Mouse (Mus musculus) forebrain, embryonic 14.5 days (tissue): ENCODE data around the gene Tnpo1. TPM values are rescaled to one million over a fixed set of nuclear protein-coding genes. Genes with fewer than 3 reads are reported as not detected.

Experiments used
- ATAC-seq: fragments of 200-750 bp; cut with Nextera tagmentation; 2 replicates; pipeline ENCODE4 v1.8.0; 2017; ENCODE audit warnings: mild to moderate bottlenecking, moderate library complexity
- DNase-seq: peaks from one replicate; pipeline ENCODE4 v3.0.0-alpha.2; 2015; ENCODE audit warnings: low spot score
- H3K27ac ChIP-seq: fragments of 300-500 bp; sonication (generic); 2 replicates; pipeline ENCODE4 v1.5.1; 2014; ENCODE audit warnings: low read depth, mild to moderate bottlenecking, control low read depth, low read length, moderate library complexity
- H3K27me3 ChIP-seq: fragments of 300-500 bp; sonication (generic); replicated peaks from 2 replicates; pipeline ENCODE4 v1.6.1; 2014; ENCODE audit warnings: low read length, control low read depth, mixed read lengths; ENCODE audit not compliant: control insufficient read depth, insufficient read depth
- H3K36me3 ChIP-seq: fragments of 300-500 bp; sonication (generic); 2 replicates; pipeline ENCODE4 v1.6.1; 2014; ENCODE audit warnings: low read length, control low read depth; ENCODE audit not compliant: control insufficient read depth, insufficient read depth
- H3K4me1 ChIP-seq: fragments of 300-500 bp; sonication (generic); 2 replicates; pipeline ENCODE4 v1.6.1; 2014; ENCODE audit warnings: antibody characterized with exemption, low read length, control low read depth; ENCODE audit not compliant: control insufficient read depth, insufficient read depth
- H3K4me2 ChIP-seq: fragments of 300-500 bp; sonication (generic); 2 replicates; pipeline ENCODE4 v1.6.1; 2014; ENCODE audit warnings: mild to moderate bottlenecking, control low read depth, low read length
- H3K4me3 ChIP-seq: fragments of 300-500 bp; sonication (generic); 2 replicates; pipeline ENCODE4 v1.5.1; 2014; ENCODE audit warnings: low read depth, low read length, control low read depth
- H3K9ac ChIP-seq: fragments of 300-500 bp; sonication (generic); 2 replicates; pipeline ENCODE4 v1.6.1; 2014; ENCODE audit warnings: mild to moderate bottlenecking, low read length, control low read depth, moderate library complexity
- H3K9me3 ChIP-seq: fragments of 300-500 bp; sonication (generic); replicated peaks from 2 replicates; pipeline ENCODE4 v1.6.1; 2016; ENCODE audit warnings: low read length, control low read depth, mixed read lengths; ENCODE audit not compliant: control insufficient read depth
- WGBS: fragments of 180-500 bp; shearing (Covaris S2); extraction: QIAGEN DNeasy Blood & Tissue Kit; methylation state at CpG from one replicate; pipeline ENCODE4 v1.1.7; 2014; 5-methylcytosine and 5-hydroxymethylcytosine counted together
- polyA plus RNA-seq: library from polyadenylated mRNA; unstranded; fragments of >200 nt; fragmentation: Nextera tagmentation; extraction: Ambion mirVana; gene quantifications from 2 replicates; pipeline ENCODE4 v1.2.1, GENCODE M21; 2014

The Tnpo1 gene
- polyA plus RNA-seq, 1 experiment from 2014 or later: 59.2 TPM

- Histone ChIP-seq H3K4me3 (peak overlapping the region; percentile 69), H3K27me3 (no peaks in the 10 kb centered on the region), H3K36me3 (peaks cover 30% of the 10 kb centered on the region), H3K9me3 (no peaks in the 10 kb centered on the region), H3K4me1 (peaks cover 17% of the 10 kb centered on the region), H3K4me2 (peak overlapping the region; percentile 80), H3K27ac (peak overlapping the region; percentile 89), H3K9ac (peak overlapping the region; percentile 84)
- ATAC-seq: peak; percentile 70
- WGBS: 2% methylated on average over 50 of the region's 71 CpGs
- DNase-seq: peak; percentile 56
Measured at GRCm38 (mm10) chr13:98890137-98890870, 35.9 kb downstream of the Tnpo1 start.

GRCm38 (mm10) chr13:98889211-98889610, 37.0 kb downstream of the Tnpo1 start:
- H3K4me3 ChIP-seq: no peak overlapping the region
- H3K4me1 ChIP-seq: peaks cover 17% of the 10 kb centered on the region
- H3K36me3 ChIP-seq: peaks cover 37% of the 10 kb centered on the region
- H3K27ac ChIP-seq: no peak overlapping the region
- H3K9me3 ChIP-seq: no peaks in the 10 kb centered on the region
- DNase-seq (peak; percentile 37), ATAC-seq (no peak)
- peak overlapping the region; percentile 80 for H3K4me2 ChIP-seq
- WGBS: 14% methylated on average over 11 of the region's 12 CpGs
- H3K27me3 ChIP-seq: no peaks in the 10 kb centered on the region
- no peak overlapping the region for H3K9ac ChIP-seq

DNA sequence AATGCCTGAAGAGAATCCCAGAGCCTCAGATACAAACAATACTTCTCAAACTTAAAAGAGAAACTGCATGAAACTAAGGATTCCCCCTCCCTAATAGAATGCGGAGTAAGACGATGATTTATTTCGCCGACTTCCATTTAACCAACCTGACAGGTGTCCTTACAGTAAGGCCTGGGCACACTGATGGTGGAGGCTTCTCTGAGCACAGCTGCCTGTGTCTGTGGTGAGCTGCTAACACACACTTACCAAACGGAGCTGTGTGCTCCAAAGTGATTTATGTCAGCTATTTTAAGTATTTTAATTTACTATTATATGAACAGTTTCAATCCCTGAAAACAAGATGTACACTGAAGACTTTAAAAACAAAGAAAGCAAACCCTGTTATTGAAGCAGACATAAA, 42.4 kb downstream of the Tnpo1 start:
- H3K27ac ChIP-seq: no peak overlapping the region
- no peak for ATAC-seq
- no peak overlapping the region for H3K9ac ChIP-seq
- H3K4me1 ChIP-seq: no peaks in the 10 kb centered on the region
- H3K9me3 ChIP-seq: no peaks in the 10 kb centered on the region
- no peak overlapping the region for H3K4me2 ChIP-seq
- no peak for DNase-seq
- no peak overlapping the region for H3K4me3 ChIP-seq
- WGBS: 94% methylated on average over 5 of the region's 5 CpGs
- peaks cover 79% of the 10 kb centered on the region for H3K36me3 ChIP-seq
- H3K27me3 ChIP-seq: no peaks in the 10 kb centered on the region

- no peak overlapping the region for H3K4me2 ChIP-seq
- DNase-seq (no peak), ATAC-seq (no peak)
- H3K9me3 ChIP-seq: no peaks in the 10 kb centered on the region
- WGBS: 95% methylated on average over 1 of the region's 1 CpGs
- peaks cover 82% of the 10 kb centered on the region for H3K36me3 ChIP-seq
- no peaks in the 10 kb centered on the region for H3K27me3 ChIP-seq
- no peaks in the 10 kb centered on the region for H3K4me1 ChIP-seq
- H3K4me3 ChIP-seq: no peak overlapping the region
- no peak overlapping the region for H3K9ac ChIP-seq
- H3K27ac ChIP-seq: no peak overlapping the region
Measured at GRCm38 (mm10) chr13:98881991-98882390, 44.2 kb downstream of the Tnpo1 start.

GRCm38 (mm10) chr13:98880336-98880735, 45.8 kb downstream of the Tnpo1 start:
- ATAC-seq: no peak
- Histone ChIP-seq H3K4me2 (no peak overlapping the region), H3K27me3 (no peaks in the 10 kb centered on the region), H3K4me3 (no peak overlapping the region), H3K9me3 (no peaks in the 10 kb centered on the region), H3K4me1 (no peaks in the 10 kb centered on the region), H3K36me3 (peaks cover 72% of the 10 kb centered on the region), H3K27ac (no peak overlapping the region), H3K9ac (no peak overlapping the region)
- 69% methylated on average over 2 of the region's 2 CpGs for WGBS
- DNase-seq: no peak

DNA sequence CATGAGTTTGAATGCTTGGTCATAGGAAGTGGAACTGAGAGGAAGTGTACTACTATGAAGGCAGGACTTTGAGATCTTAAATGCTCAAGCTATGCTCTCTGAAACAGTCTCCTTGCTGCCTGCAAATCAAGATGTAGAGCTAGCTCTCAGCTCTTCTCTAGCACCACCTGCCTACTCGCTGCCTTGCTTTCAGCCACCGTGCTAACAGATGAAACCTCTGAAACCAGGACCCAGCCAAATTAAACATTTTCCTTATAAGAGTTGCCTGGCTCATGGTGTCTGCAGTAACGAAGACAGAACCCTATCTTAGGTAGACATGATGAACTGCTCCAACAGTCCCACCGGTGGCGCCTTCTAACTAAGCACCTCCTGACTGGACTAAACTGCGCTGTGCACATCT, 46.8 kb downstream of the Tnpo1 start:
- no peak overlapping the region for H3K4me3 ChIP-seq
- no peaks in the 10 kb centered on the region for H3K9me3 ChIP-seq
- no peaks in the 10 kb centered on the region for H3K4me1 ChIP-seq
- peaks cover 73% of the 10 kb centered on the region for H3K36me3 ChIP-seq
- H3K4me2 ChIP-seq: no peak overlapping the region
- no peak overlapping the region for H3K9ac ChIP-seq
- no peak overlapping the region for H3K27ac ChIP-seq
- ATAC-seq: no peak
- H3K27me3 ChIP-seq: no peaks in the 10 kb centered on the region
- no peak for DNase-seq
- WGBS: 96% methylated on average over 6 of the region's 6 CpGs

DNA sequence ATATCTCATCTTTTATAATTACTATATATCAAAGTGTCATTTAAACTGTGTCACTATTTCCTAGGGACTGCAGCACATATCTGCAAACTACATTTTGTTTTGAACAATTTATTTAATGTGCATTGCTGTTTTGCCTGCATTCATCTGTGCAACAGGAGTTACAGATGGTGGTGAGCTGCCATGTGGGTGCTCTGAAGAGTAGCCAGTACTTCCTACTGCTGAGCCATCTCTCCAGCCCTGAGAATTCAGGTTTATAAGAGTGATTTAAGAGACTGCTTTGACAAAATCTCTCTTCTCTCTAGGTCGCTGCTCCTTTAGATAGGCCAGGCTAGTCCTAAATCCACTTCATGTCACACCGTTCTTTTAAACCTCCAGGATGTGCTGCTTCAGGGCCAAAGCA, 49.0 kb downstream of the Tnpo1 start:
- H3K4me3 ChIP-seq: no peak overlapping the region
- no peak overlapping the region for H3K9ac ChIP-seq
- no peak overlapping the region for H3K4me2 ChIP-seq
- no peaks in the 10 kb centered on the region for H3K9me3 ChIP-seq
- no peaks in the 10 kb centered on the region for H3K4me1 ChIP-seq
- ATAC-seq (no peak), DNase-seq (no peak)
- WGBS: 93% methylated on average over 2 of the region's 2 CpGs
- peaks cover 73% of the 10 kb centered on the region for H3K36me3 ChIP-seq
- H3K27ac ChIP-seq: no peak overlapping the region
- H3K27me3 ChIP-seq: no peaks in the 10 kb centered on the region

DNA sequence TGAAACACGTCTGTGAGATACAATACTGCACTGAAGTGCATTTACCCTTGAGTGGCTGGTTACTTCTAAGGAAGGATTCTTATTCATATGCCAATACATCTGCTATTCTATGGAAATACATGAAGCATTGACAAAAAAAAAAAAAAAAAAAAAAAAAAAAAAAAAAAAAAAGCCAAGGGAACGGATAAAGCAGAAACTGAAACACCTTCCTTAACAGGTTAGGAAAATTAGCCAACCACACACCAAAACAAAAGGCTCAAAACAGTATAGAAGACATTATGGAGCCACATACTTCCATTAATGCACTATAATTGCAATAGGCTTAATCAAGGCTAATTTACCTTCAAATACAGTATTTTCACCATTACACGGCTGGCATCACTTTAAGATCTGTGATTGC, 51.5 kb downstream of the Tnpo1 start:
- H3K27me3 ChIP-seq: no peaks in the 10 kb centered on the region
- peaks cover 81% of the 10 kb centered on the region for H3K36me3 ChIP-seq

GRCm38 (mm10) chr13:98872273-98872847, 53.8 kb downstream of the Tnpo1 start:
- no peak overlapping the region for H3K9ac ChIP-seq
- no peak overlapping the region for H3K4me3 ChIP-seq
- H3K9me3 ChIP-seq: no peaks in the 10 kb centered on the region
- no peaks in the 10 kb centered on the region for H3K27me3 ChIP-seq
- DNase-seq (no peak), ATAC-seq (no peak)
- H3K4me1 ChIP-seq: no peaks in the 10 kb centered on the region
- no peak overlapping the region for H3K4me2 ChIP-seq
- WGBS: 75% methylated on average over 7 of the region's 7 CpGs
- peaks cover 82% of the 10 kb centered on the region for H3K36me3 ChIP-seq
- no peak overlapping the region for H3K27ac ChIP-seq

More for the DNA sequence above, 51.5 kb downstream of the Tnpo1 start:
- ATAC-seq (no peak), DNase-seq (no peak)
- Histone ChIP-seq H3K4me1 (no peaks in the 10 kb centered on the region), H3K4me3 (no peak overlapping the region), H3K9ac (no peak overlapping the region), H3K27ac (no peak overlapping the region), H3K4me2 (no peak overlapping the region), H3K9me3 (no peaks in the 10 kb centered on the region)
- WGBS: 67% methylated on average over 3 of the region's 3 CpGs
